Mouse (Mus musculus): Measurements from ENCODE around the gene Tmem242. TPM values are rescaled to one million over a fixed set of nuclear protein-coding genes. Genes with fewer than 3 reads are reported as not detected.
"Not testable (repeated sequence)": the region's sequence is repeated elsewhere in the genome, so short reads cannot be mapped to it uniquely, and the experiment has no call there.

Tmem242 gene
- 100 to 1,000 TPM; 147 to 152 TPM for total RNA-seq (2021)
- long read RNA-seq, experiment 1, transcript Tmem242-201 (4 exons, 948 nt): major isoform, 102 of 128 reads
- long read RNA-seq, experiment 1, partial matches to known transcripts: 0 of 128 reads
- long read RNA-seq, experiment 1, other reads (novel, unspliced or antisense): 26 of 128 reads
- long read RNA-seq, experiment 2, transcript Tmem242-201 (4 exons, 948 nt): major isoform, 92 of 119 reads
- long read RNA-seq, experiment 2, partial matches to known transcripts: 2 of 119 reads
- long read RNA-seq, experiment 2, other reads (novel, unspliced or antisense): 25 of 119 reads

DNA sequence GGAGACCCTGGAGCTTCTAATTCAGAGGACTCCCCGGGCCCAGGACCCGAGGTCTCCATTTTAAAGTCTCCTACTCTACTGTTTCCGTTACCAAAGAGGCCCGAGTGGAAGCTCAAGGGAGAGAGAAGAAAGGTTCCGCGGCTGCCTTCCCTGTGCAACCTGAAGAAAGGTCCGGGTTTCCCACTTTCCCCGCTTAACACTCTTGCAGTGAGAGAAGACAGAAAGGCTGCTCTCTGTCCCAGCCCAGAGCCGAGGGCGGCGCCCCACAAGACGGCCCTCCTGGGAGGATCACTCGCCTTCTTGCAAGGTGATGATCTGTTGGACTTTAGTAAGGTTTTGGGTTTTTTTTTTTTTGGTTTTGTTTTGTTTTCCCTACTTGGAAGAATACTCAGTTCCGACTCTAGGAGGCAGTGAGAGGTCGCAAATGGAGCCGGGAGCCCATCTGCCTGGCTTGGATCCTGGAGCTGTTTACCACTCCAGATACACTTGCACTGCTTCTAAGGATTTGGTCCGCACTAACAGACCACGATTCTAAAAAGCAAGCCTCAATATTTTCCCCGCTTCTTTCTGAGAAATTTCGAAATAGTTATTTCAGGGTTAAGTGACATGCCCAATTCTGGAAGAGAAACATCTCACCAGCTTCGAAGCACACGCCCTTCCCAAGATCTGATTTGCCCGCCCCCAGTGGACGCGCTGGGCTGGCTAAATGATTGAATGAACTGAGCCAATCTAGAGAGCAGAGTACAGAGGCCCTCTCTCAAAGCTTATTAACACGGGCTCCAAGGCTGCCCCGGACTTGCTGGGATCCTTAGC lies at the start of gene Tmem242:
TSS of gene Tmem242 (minus strand) at position 101 of the 813 bp plus-strand sequence.
- peak; percentile 95 for DNase-seq (ENCODE audit: low spot score)

DNA sequence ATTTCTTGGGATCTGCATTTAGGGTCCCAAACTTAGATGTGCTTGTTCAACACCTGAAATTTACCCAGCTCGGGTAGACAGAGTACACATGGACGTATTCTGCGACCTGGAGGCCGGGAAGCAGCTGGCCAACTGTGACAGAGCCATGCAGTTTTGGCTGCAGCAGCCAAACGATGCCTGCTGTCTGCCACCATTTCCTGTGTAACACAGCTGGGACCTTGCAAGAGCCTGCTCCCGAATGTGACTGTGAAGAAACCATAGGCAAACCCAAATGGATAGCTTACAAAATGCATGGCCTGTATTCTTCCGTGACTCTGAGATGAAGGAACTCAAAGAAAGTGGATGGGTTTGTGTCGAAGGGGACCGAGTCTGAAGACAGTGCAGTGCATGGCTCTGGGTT lies 48.1 kb upstream of the Tmem242 start:
- DNase-seq (ENCODE audit: low spot score): no peak

DNA sequence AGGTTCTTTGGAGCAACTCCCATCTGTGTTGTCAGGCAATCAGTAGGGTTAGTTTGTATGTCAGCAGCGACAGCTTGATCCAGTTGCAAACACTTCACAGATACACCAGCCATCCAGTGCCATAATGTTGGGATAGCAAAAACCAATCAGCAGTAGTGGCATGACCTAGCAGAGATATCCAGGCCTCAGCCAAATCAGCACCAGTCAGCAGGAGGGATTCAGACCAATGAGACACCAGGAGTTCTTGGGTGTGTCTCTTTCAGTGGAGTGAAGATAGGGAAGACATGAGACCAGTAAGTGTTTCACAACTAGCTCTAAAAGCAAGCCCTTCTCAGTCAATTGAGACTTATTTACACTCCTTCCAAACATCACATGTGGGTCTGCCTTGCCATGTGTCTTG lies 44.6 kb upstream of the Tmem242 start:
- DNase-seq (ENCODE audit: low spot score): no peak

DNA sequence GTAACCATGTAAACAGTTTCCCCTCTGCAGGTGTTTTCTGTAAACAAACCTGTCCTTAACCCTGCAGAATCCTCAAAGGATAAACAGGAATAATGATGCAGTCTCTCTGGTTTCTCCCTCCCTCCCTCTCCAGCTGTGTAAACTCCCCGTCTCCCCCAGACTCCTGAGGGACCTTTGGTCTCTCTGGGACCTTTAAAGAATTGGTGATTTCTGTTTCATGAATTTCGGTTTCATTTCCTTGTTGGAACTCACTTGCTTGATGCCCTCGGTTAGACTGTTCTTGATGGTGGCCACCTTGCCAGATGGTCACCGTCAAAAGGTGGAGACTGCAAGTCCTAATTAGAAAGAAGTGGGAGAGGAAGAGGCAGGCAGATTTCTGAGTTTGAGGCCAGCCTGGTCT lies 43.4 kb upstream of the Tmem242 start:
- no peak for DNase-seq (ENCODE audit: low spot score)

GRCm38 (mm10) chr17:5475960-5476725 lies 36.1 kb upstream of the Tmem242 start:
- no peak for DNase-seq (ENCODE audit: low spot score)

- DNase-seq (ENCODE audit: low spot score): no peak
These were observed 32.2 kb upstream of the Tmem242 start for GRCm38 (mm10) chr17:5472268-5472667.

GRCm38 (mm10) chr17:5467177-5467576 lies 27.1 kb upstream of the Tmem242 start:
- DNase-seq (ENCODE audit: low spot score): no peak

GRCm38 (mm10) chr17:5466736-5467135 lies 26.7 kb upstream of the Tmem242 start:
- no peak for DNase-seq (ENCODE audit: low spot score)

- DNase-seq (ENCODE audit: low spot score): no peak
These were observed 23.9 kb upstream of the Tmem242 start for GRCm38 (mm10) chr17:5463912-5464311.

DNA sequence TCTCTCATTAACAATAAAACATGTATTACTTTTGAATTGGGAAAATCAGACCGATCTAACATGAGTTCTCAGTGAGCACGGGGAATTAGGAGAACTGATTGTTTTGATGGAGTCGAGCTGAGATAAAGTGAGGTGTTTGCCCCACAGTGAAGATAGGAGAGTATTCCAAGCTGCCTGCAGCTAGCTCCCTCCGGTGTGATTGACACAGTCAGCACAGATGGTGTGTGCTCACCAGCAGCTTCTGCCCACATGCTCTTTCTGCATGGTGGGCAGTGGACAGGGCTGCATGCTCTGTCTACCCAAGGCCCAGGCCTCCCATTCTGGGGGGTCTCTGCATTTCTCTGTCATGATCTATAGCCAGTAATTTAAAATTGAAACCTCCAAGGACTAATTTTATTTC lies 13.6 kb upstream of the Tmem242 start:
- no peak for DNase-seq (ENCODE audit: low spot score)

DNA sequence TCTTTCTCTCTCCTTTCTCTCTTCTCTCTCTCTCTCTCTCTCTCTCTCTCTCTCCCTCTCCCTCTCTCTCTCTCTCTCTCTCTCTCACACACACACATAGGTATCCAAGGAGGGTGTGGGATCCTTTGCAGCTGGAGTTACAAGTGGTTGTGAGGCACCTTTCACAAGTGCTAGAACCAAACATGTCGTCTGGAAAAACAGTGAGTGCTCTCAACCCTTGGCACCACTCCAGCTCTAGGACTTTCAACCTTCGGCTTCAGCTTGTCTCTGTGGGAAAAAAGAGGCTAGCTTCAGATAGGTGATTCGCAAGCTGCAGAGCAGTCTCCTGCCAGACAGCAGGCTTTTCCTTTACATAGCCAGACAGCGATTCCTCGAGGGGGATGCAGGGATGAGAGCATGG lies 3.7 kb upstream of the Tmem242 start:
- no peak for DNase-seq (ENCODE audit: low spot score)

DNA sequence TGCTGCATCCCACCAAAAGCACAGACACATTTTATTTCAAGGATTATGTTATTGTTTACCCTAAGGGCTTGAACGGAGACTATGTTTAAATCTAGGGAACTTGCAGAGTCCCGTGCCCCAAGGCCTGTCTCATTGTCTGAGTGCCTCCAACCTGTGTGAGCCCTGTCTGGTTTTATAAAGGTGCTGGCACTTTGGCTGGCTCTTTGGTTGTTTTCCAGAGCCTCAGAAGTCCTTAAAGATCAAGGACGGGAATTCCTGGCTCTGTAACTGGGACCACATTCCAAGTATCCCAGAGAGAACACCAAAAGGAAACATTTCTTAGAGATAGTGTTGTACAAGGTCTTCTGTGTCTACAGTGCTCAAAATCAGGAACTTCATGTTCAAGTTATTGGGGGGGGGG lies 3.2 kb upstream of the Tmem242 start:
- no peak for DNase-seq (ENCODE audit: low spot score)

DNA sequence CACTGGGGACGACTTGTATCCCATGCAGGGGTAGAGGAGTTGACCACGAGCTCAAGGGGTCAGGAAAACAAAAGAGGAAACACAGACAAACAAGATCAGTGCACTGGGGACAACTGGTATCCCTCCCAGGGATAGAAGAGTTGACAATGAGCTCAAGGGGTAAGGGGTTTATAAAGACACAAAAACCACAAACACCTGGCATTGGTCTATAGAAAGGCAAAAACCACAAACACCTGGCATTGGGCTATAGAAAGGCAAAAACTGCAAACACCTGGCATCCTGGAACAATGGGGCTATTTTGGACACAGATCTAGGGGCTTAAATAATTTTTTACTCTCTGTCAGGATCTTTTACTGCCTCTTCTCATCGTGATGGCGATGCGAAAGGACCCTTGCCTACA lies 2.3 kb upstream of the Tmem242 start:
- not testable (repeated sequence) for DNase-seq (ENCODE audit: low spot score)

- no peak for DNase-seq (ENCODE audit: low spot score)
These were observed 264 bp downstream of the Tmem242 start for GRCm38 (mm10) chr17:5439831-5440158.

DNA sequence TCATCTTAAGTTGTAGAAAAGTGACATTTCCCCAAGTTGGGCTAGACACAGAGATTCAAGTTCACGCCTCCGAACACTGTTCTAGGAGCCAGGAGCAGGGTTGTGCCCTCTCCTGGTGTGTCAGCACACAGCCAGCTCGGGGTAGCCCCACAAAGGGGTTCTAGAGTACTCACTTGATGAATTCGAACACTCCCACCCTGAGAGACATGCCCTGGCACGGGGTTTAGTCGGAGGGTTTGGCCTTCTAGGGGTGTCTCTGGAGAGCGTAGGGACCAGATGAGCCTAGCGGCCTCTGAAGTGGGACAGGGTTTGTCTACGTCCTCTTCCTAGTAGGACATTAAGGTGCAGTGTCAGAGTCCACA lies 10.3 kb downstream of the Tmem242 start:
- DNase-seq (ENCODE audit: low spot score): no peak

GRCm38 (mm10) chr17:5429090-5429771 lies 10.8 kb downstream of the Tmem242 start:
- DNase-seq (ENCODE audit: low spot score): peak; percentile 93

DNA sequence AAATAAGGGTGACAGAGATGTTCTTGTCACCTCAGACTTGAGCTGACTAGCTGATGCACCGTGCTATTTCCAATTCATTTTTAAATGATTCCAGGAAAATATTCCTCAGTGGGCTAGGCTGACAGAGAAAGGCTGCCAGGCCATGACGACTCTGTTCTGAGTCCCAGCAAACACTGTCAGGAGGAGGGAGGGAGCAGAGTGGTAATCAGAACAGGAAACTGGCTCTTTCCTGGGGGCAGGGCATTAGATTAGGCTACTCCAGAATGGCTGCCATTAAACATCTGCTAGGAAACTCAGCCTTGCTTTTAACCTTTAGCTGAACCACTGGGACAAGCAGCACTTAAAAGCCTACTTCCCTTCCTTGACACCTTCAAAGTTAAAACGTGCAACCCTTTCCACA lies 14.9 kb downstream of the Tmem242 start:
- DNase-seq (ENCODE audit: low spot score): no peak

DNA sequence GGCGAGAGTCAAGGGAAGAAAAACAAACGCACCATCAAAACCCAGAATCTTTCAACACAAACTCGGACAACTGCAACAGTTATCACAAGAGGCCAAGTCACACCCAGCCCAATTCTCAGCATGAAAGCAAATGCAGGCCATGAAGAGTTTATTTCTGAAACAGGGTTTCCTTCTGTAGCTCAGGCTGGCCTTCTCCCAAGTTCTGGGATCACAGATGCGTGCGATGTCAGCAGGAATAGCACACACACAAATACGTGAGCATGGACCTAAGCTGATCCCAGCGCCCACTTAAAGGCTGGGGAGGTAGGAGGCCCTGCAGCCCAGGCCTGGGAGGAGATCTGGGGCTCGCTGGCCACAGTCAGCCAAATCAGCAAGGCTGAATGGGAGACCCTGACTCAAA lies 15.9 kb downstream of the Tmem242 start:
- peak; percentile 36 for DNase-seq (ENCODE audit: low spot score)

GRCm38 (mm10) chr17:5421835-5422234 lies 18.2 kb downstream of the Tmem242 start:
- no peak for DNase-seq (ENCODE audit: low spot score)

DNA sequence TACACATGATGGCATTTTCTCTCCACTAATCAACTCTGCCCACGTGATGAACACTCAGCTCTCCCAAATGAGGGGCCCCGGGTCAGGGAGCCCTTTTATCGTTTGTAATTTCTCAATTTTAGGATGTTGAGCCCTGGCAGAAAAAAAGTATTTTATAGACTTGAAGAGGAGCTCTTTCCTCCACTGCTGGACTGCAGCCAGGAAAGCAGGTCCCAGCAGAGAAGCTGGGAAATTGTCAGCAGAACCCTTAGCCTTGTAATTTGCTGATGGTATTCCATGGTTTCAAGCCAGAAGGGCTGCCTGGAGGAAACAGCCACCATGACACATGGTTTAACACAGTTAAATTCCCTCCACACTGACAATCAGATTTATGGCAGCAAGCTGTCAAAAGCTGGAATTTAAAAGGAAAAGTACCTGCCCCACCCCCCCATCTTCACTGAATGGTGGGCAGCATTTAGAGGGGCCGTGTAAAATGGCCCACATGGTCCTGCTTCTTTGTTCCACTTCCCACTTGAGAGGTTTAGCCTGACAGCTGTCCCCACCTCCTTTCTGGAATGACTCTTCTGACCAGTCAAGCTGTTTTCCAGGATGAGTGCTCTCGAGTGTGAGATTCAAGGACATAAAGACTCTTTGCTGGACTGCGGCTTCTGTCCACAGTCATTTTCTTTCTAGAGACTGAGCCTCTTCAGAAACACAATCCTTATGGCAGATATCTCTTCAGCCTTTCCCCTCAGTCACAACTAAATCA lies 20.1 kb downstream of the Tmem242 start:
- DNase-seq (ENCODE audit: low spot score): no peak

DNA sequence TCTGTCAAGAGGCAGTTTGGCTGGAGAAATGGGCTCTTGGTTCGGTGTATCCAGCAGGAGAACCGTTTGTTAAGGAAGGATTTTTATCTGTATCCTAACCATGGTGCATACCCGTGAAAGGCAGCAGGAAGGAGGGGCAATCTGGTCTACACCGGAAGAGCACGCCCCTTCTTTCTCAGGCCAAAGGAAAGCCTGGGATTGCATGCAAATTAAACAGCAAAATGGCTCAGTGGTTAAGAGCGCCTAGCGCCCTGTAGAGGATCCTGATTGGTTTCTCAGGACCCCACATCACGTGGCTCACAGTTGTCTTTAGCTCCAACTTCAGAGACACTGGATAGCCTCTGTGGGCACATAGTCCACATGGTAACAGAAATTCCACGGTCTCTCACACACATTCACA lies 21.0 kb downstream of the Tmem242 start:
- DNase-seq (ENCODE audit: low spot score): no peak
